Mouse (Mus musculus) ES-Bruce4 (cell line): Measurements from ENCODE around the gene 2510009E07Rik. TPM values are rescaled to one million over a fixed set of nuclear protein-coding genes. Genes with fewer than 3 reads are reported as not detected.

ENCODE experiments used
- H3K27ac ChIP-seq: 2 replicates; pipeline ENCODE4 v1.5.1; 2012; ENCODE audit warnings: low read length, inconsistent platforms; ENCODE audit not compliant: insufficient read depth
- H3K27me3 ChIP-seq: 2 replicates; pipeline ENCODE4 v1.6.1; 2012; ENCODE audit warnings: mild to moderate bottlenecking, low read length, inconsistent platforms; ENCODE audit not compliant: control insufficient read depth, poor library complexity, insufficient read depth, severe bottlenecking
- H3K36me3 ChIP-seq: 2 replicates; pipeline ENCODE4 v1.6.1; 2012; ENCODE audit warnings: inconsistent platforms, mild to moderate bottlenecking, low read length, moderate library complexity; ENCODE audit not compliant: control insufficient read depth, poor library complexity, insufficient read depth, severe bottlenecking
- H3K4me1 ChIP-seq: one replicate; pipeline ENCODE4 v1.8.1; 2011; ENCODE audit warnings: low read length; ENCODE audit not compliant: control insufficient read depth, insufficient read depth
- H3K4me3 ChIP-seq: 2 replicates; pipeline ENCODE4 v1.5.1; 2011; ENCODE audit warnings: low read depth, mild to moderate bottlenecking, low read length
- H3K9ac ChIP-seq: 2 replicates; pipeline ENCODE4 v1.6.1; 2012; ENCODE audit warnings: low read depth, mild to moderate bottlenecking, inconsistent platforms; ENCODE audit not compliant: poor library complexity, severe bottlenecking
- H3K9me3 ChIP-seq: replicated peaks from 2 replicates; pipeline ENCODE4 v1.6.1; 2012; ENCODE audit warnings: mild to moderate bottlenecking, low read length, inconsistent platforms; ENCODE audit not compliant: control insufficient read depth, poor library complexity, insufficient read depth, severe bottlenecking
- CTCF ChIP-seq: IDR thresholded peaks from one replicate; pipeline ENCODE4 v1.8.1; 2011; ENCODE audit warnings: low read depth, low read length
- EP300 ChIP-seq: IDR thresholded peaks from 2 replicates; pipeline ENCODE4 v1.6.1; 2011; ENCODE audit warnings: low read depth, low read length; ENCODE audit not compliant: insufficient read depth
- POLR2A ChIP-seq: IDR thresholded peaks from one replicate; pipeline ENCODE4 v1.8.1; 2011; ENCODE audit warnings: low read length; ENCODE audit not compliant: insufficient read depth
- polyA plus RNA-seq: library from polyadenylated mRNA; stranded (reverse); fragments of >200 nt; gene quantifications from 2 replicates; pipeline ENCODE4 v1.2.4, GENCODE M21; 2011; ENCODE audit warnings: low read depth; ENCODE audit not compliant: missing spikeins, insufficient read depth, insufficient read length

Gene 2510009E07Rik
- polyA plus RNA-seq, 1 experiment: 0.39 TPM

- TF ChIP-seq CTCF: no peak
- TF ChIP-seq EP300: no peak
- TF ChIP-seq POLR2A: no peak
- H3K27ac ChIP-seq: no peak overlapping the region
- H3K36me3 ChIP-seq: no peaks in the 10 kb centered on the region
- H3K9ac ChIP-seq: no peak overlapping the region
- no peaks in the 10 kb centered on the region for H3K4me1 ChIP-seq
- H3K4me3 ChIP-seq: no peak overlapping the region
- H3K27me3 ChIP-seq: no peaks in the 10 kb centered on the region
- no peaks in the 10 kb centered on the region for H3K9me3 ChIP-seq
These were observed 22.6 kb downstream of the 2510009E07Rik start for GRCm38 (mm10) chr16:21671878-21672277.

GRCm38 (mm10) chr16:21665423-21665986 is 29.0 kb downstream of the 2510009E07Rik start:
- Histone ChIP-seq H3K27ac (no peak overlapping the region), H3K9me3 (no peaks in the 10 kb centered on the region), H3K9ac (no peak overlapping the region), H3K4me3 (no peak overlapping the region), H3K36me3 (no peaks in the 10 kb centered on the region), H3K27me3 (no peaks in the 10 kb centered on the region), H3K4me1 (no peaks in the 10 kb centered on the region)
- TF ChIP-seq POLR2A: no peak
- no peak for TF ChIP-seq CTCF
- no peak for TF ChIP-seq EP300

GRCm38 (mm10) chr16:21664633-21665363 is 29.7 kb downstream of the 2510009E07Rik start:
- no peak for TF ChIP-seq CTCF
- TF ChIP-seq EP300: no peak
- no peak for TF ChIP-seq POLR2A
- Histone ChIP-seq H3K9ac (no peak overlapping the region), H3K36me3 (no peaks in the 10 kb centered on the region), H3K27ac (no peak overlapping the region), H3K27me3 (no peaks in the 10 kb centered on the region), H3K9me3 (no peaks in the 10 kb centered on the region), H3K4me3 (no peak overlapping the region), H3K4me1 (no peaks in the 10 kb centered on the region)

- Histone ChIP-seq H3K27ac (no peak overlapping the region), H3K9me3 (peaks cover 3% of the 10 kb centered on the region; the same call in 1 of the 2 replicates), H3K4me3 (no peak overlapping the region), H3K9ac (no peak overlapping the region), H3K4me1 (no peaks in the 10 kb centered on the region), H3K27me3 (no peaks in the 10 kb centered on the region), H3K36me3 (no peaks in the 10 kb centered on the region)
- TF ChIP-seq CTCF: no peak
- no peak for TF ChIP-seq EP300
- no peak for TF ChIP-seq POLR2A
These were observed 38.5 kb downstream of the 2510009E07Rik start for GRCm38 (mm10) chr16:21655961-21656360.

- TF ChIP-seq POLR2A (no peak), EP300 (no peak), CTCF (no peak)
- H3K9ac ChIP-seq: no peak overlapping the region
- no peak overlapping the region for H3K27ac ChIP-seq
- H3K36me3 ChIP-seq: no peaks in the 10 kb centered on the region
- H3K4me3 ChIP-seq: no peak overlapping the region
- H3K4me1 ChIP-seq: no peaks in the 10 kb centered on the region
- peaks cover 3% of the 10 kb centered on the region; the same call in 1 of the 2 replicates for H3K9me3 ChIP-seq
- no peaks in the 10 kb centered on the region for H3K27me3 ChIP-seq
These were observed 39.2 kb downstream of the 2510009E07Rik start for GRCm38 (mm10) chr16:21655291-21655690.

- H3K4me1 ChIP-seq: no peaks in the 10 kb centered on the region
- H3K36me3 ChIP-seq: no peaks in the 10 kb centered on the region
- no peak overlapping the region for H3K4me3 ChIP-seq
- peaks cover 3% of the 10 kb centered on the region; the same call in 1 of the 2 replicates for H3K9me3 ChIP-seq
- no peaks in the 10 kb centered on the region for H3K27me3 ChIP-seq
- no peak overlapping the region for H3K27ac ChIP-seq
- H3K9ac ChIP-seq: no peak overlapping the region
- TF ChIP-seq EP300: no peak
- TF ChIP-seq CTCF: no peak
- TF ChIP-seq POLR2A: no peak
These were observed 40.1 kb downstream of the 2510009E07Rik start for GRCm38 (mm10) chr16:21654384-21654783.
